8 mouse cellular contexts compared by ENCODE assay signal in genomic region chr6:47835984-47836521, GRCm38 (mm10). TPM values are rescaled to one million over a fixed set of nuclear protein-coding genes. Genes with fewer than 3 reads are reported as not detected.
A peak's percentile ranks its signal among the peaks of the same experiment; 100 is the strongest.
DNase-seq lines count a peak whose midpoint lies in the region; ATAC-seq and TF ChIP-seq lines count a peak whose summit lies in the region.

No protein-coding gene starts in this region.

- no peaks in the 10 kb centered on the region; the same call in 1 of the 2 replicates for H3K36me3 ChIP-seq in heart, embryonic 16.5 days (ENCODE audit: control insufficient read depth, insufficient read depth)
- H3K36me3 ChIP-seq in liver, postnatal 0 days (replicated peaks; ENCODE audit: insufficient read depth, low read length): no peaks in the 10 kb centered on the region
- H3K36me3 ChIP-seq in neural tube, embryonic 12.5 days: peaks cover 8% of the 10 kb centered on the region
- no peaks in the 10 kb centered on the region for H3K36me3 ChIP-seq in stomach, embryonic 16.5 days (ENCODE audit: control insufficient read depth, insufficient read depth, low read length)

- peak overlapping the region; percentile 52 for H3K27ac ChIP-seq in bone marrow macrophage, adult 2 months (ENCODE audit: insufficient read depth, low read depth, low read length)
- H3K27ac ChIP-seq in heart, embryonic 16.5 days (ENCODE audit: low read length): peak overlapping the region; percentile 94
- H3K27ac ChIP-seq in liver, postnatal 0 days (ENCODE audit: low read depth): peak overlapping the region; percentile 94
- H3K27ac ChIP-seq in neural tube, embryonic 12.5 days: peak overlapping the region; percentile 94
- peak overlapping the region; percentile 86 for H3K27ac ChIP-seq in stomach, embryonic 16.5 days (ENCODE audit: low read length)

- no peak for TF ChIP-seq CTCF in bone marrow macrophage, adult 2 months (IDR thresholded peaks at IDR 0.05; ENCODE audit: low read depth, low read length)
- TF ChIP-seq CTCF in liver, postnatal 0 days (IDR thresholded peaks at IDR 0.05; ENCODE audit: low read depth): no peak

- TF ChIP-seq EP300 in liver, postnatal 0 days (IDR thresholded peaks at IDR 0.05; ENCODE audit: low read depth): no peak

- no peaks in the 10 kb centered on the region for H3K27me3 ChIP-seq in heart, embryonic 16.5 days (ENCODE audit: control insufficient read depth, insufficient read depth, low read length)
- H3K27me3 ChIP-seq in liver, postnatal 0 days (ENCODE audit: insufficient read depth, low read length): no peaks in the 10 kb centered on the region
- H3K27me3 ChIP-seq in neural tube, embryonic 12.5 days (replicated peaks): no peaks in the 10 kb centered on the region
- no peaks in the 10 kb centered on the region for H3K27me3 ChIP-seq in stomach, embryonic 16.5 days (ENCODE audit: control insufficient read depth, insufficient read depth, low read length)

- no peaks in the 10 kb centered on the region for H3K9me3 ChIP-seq in heart, embryonic 16.5 days (replicated peaks; ENCODE audit: control insufficient read depth, low read length)
- no peaks in the 10 kb centered on the region for H3K9me3 ChIP-seq in liver, postnatal 0 days (ENCODE audit: low read length)
- H3K9me3 ChIP-seq in neural tube, embryonic 12.5 days: no peaks in the 10 kb centered on the region
- no peaks in the 10 kb centered on the region for H3K9me3 ChIP-seq in stomach, embryonic 16.5 days (replicated peaks; ENCODE audit: control insufficient read depth, low read length)

- under 1% methylated on average over 49 of the region's 49 CpGs for WGBS in heart, embryonic 16.5 days
- 0% methylated on average over 36 of the region's 49 CpGs for WGBS in liver, postnatal 0 days (ENCODE audit: insufficient replicate concordance)
- under 1% methylated on average over 49 of the region's 49 CpGs for WGBS in neural tube, embryonic 12.5 days
- under 1% methylated on average over 49 of the region's 49 CpGs for WGBS in stomach, embryonic 16.5 days

- peak; percentile 44 for ATAC-seq in CD4-positive, CD25-positive, alpha-beta regulatory T cell, adult 4 months
- ATAC-seq in erythroblast, adult 5-6 weeks (replicated peaks; ENCODE audit: low FRiP score, poor library complexity, severe bottlenecking): peak; percentile 72
- ATAC-seq in heart, embryonic 16.5 days (replicated peaks; ENCODE audit: extremely low read depth, insufficient read depth, low FRiP score): peak; percentile 83
- ATAC-seq in liver, postnatal 0 days: peak; percentile 63
- ATAC-seq in neural tube, embryonic 12.5 days (ENCODE audit: low FRiP score, low read depth): peak; percentile 88
- ATAC-seq in stomach, embryonic 16.5 days (ENCODE audit: insufficient read depth, low FRiP score): peak; percentile 78

- DNase-seq in kidney, postnatal 25 days: peak; percentile 63 to 79
- DNase-seq in liver, postnatal 0 days: peak; percentile 68

- no peak for TF ChIP-seq POLR2A in bone marrow macrophage, adult 2 months (IDR thresholded peaks at IDR 0.05; ENCODE audit: borderline replicate concordance, low read depth, low read length)

- H3K9ac ChIP-seq in heart, embryonic 16.5 days (ENCODE audit: low read length): peak overlapping the region; percentile 95
- H3K9ac ChIP-seq in liver, postnatal 0 days (replicated peaks): peak overlapping the region; percentile 96
- peak overlapping the region; percentile 95 for H3K9ac ChIP-seq in neural tube, embryonic 12.5 days
- H3K9ac ChIP-seq in stomach, embryonic 16.5 days (ENCODE audit: low read length): peak overlapping the region; percentile 81

- H3K4me3 ChIP-seq in bone marrow macrophage, adult 2 months (ENCODE audit: insufficient read depth, low read length): peak overlapping the region; percentile 80
- H3K4me3 ChIP-seq in heart, embryonic 16.5 days (ENCODE audit: low read length): peak overlapping the region; percentile 83
- peak overlapping the region; percentile 92 for H3K4me3 ChIP-seq in liver, postnatal 0 days (ENCODE audit: low read depth, low read length)
- peak overlapping the region; percentile 86 for H3K4me3 ChIP-seq in neural tube, embryonic 12.5 days
- peak overlapping the region; percentile 77 for H3K4me3 ChIP-seq in stomach, embryonic 16.5 days (replicated peaks; ENCODE audit: low read length)

- peak overlapping the region; percentile 66 for H3K4me2 ChIP-seq in heart, embryonic 16.5 days (ENCODE audit: low read depth, low read length)
- H3K4me2 ChIP-seq in liver, postnatal 0 days (ENCODE audit: low read depth, low read length): peak overlapping the region; percentile 85
- H3K4me2 ChIP-seq in neural tube, embryonic 12.5 days (replicated peaks): peak overlapping the region; percentile 71
- peak overlapping the region; percentile 77 for H3K4me2 ChIP-seq in stomach, embryonic 16.5 days (ENCODE audit: low read depth, low read length)

- H3K4me1 ChIP-seq in bone marrow macrophage, adult 2 months (ENCODE audit: control insufficient read depth, insufficient read depth, low read length): peaks cover 15% of the 10 kb centered on the region
- H3K4me1 ChIP-seq in heart, embryonic 16.5 days (ENCODE audit: control insufficient read depth, insufficient read depth, low read length): peaks cover 6% of the 10 kb centered on the region
- peaks cover 9% of the 10 kb centered on the region for H3K4me1 ChIP-seq in liver, postnatal 0 days (ENCODE audit: insufficient read depth)
- no peaks in the 10 kb centered on the region for H3K4me1 ChIP-seq in neural tube, embryonic 12.5 days
- peaks cover 8% of the 10 kb centered on the region; the same call in 1 of the 2 replicates for H3K4me1 ChIP-seq in stomach, embryonic 16.5 days (ENCODE audit: control insufficient read depth, insufficient read depth, low read length)

RNA-seq across cellular contexts. Expression of gene Zfp398, which starts 0.6 kb away (rescaled TPM):
- polyA plus RNA-seq in CD4-positive, CD25-positive, alpha-beta regulatory T cell, adult 4 months (2017; shearing (Covaris generic)): 10 to 100 TPM; 13.8 to 14.0 TPM
- 4.7 and 6.4 TPM in 2 replicates for polyA plus RNA-seq in bone marrow macrophage, adult 2 months (2012; ENCODE audit: insufficient read depth, insufficient read length, missing spikeins)
- total RNA-seq in erythroblast, adult 5-6 weeks (2015; ENCODE audit: low replicate concordance): 1.3 and 8.5 TPM in 2 replicates
- total RNA-seq in erythroblast, adult 5-6 weeks (2017; ENCODE audit: low replicate concordance): 3.5 and 4.3 TPM in 2 replicates
- 4.7 and 4.9 TPM in 2 replicates for polyA plus RNA-seq in heart, embryonic 16.5 days (2015; fragmentation: Nextera tagmentation; extraction: Ambion mirVana)
- polyA plus RNA-seq in liver, postnatal 0 days (2015; fragmentation: Nextera tagmentation; extraction: Ambion mirVana): 1.4 and 1.6 TPM in 2 replicates
- 13.4 and 14.5 TPM in 2 replicates for polyA plus RNA-seq in neural tube, embryonic 12.5 days (2016; fragmentation: Nextera tagmentation; extraction: Ambion mirVana)
- polyA plus RNA-seq in stomach, embryonic 16.5 days (2015; fragmentation: Nextera tagmentation; extraction: Ambion mirVana): 8.4 and 8.8 TPM in 2 replicates

RNA-seq across cellular contexts. Expression of gene Zfp786, which starts 5.4 kb away (rescaled TPM):
- not detected for polyA plus RNA-seq in CD4-positive, CD25-positive, alpha-beta regulatory T cell, adult 4 months (2017; shearing (Covaris generic))
- polyA plus RNA-seq in bone marrow macrophage, adult 2 months (2012; ENCODE audit: insufficient read depth, insufficient read length, missing spikeins): 0.33 TPM in 1 of 2 replicates, not detected in the other
- total RNA-seq in erythroblast, adult 5-6 weeks (2015; ENCODE audit: low replicate concordance): not detected in 2 replicates
- 0.28 TPM in 1 of 2 replicates, not detected in the other for total RNA-seq in erythroblast, adult 5-6 weeks (2017; ENCODE audit: low replicate concordance)
- polyA plus RNA-seq in heart, embryonic 16.5 days (2015; fragmentation: Nextera tagmentation; extraction: Ambion mirVana): 1.5 and 1.7 TPM in 2 replicates
- polyA plus RNA-seq in liver, postnatal 0 days (2015; fragmentation: Nextera tagmentation; extraction: Ambion mirVana): 0.28 and 0.51 TPM in 2 replicates
- polyA plus RNA-seq in neural tube, embryonic 12.5 days (2016; fragmentation: Nextera tagmentation; extraction: Ambion mirVana): 12.8 and 14.8 TPM in 2 replicates
- 2.4 and 2.6 TPM in 2 replicates for polyA plus RNA-seq in stomach, embryonic 16.5 days (2015; fragmentation: Nextera tagmentation; extraction: Ambion mirVana)

RNA-seq across cellular contexts. Expression of gene Pdia4, which starts 22.8 kb away (rescaled TPM):
- polyA plus RNA-seq in CD4-positive, CD25-positive, alpha-beta regulatory T cell, adult 4 months (2017; shearing (Covaris generic)): 100 to 1,000 TPM; 161 to 186 TPM
- 64.4 and 79.0 TPM in 2 replicates for polyA plus RNA-seq in bone marrow macrophage, adult 2 months (2012; ENCODE audit: insufficient read depth, insufficient read length, missing spikeins)
- 18.4 and 22.8 TPM in 2 replicates for total RNA-seq in erythroblast, adult 5-6 weeks (2015; ENCODE audit: low replicate concordance)
- total RNA-seq in erythroblast, adult 5-6 weeks (2017; ENCODE audit: low replicate concordance): 33.5 and 45.1 TPM in 2 replicates
- polyA plus RNA-seq in heart, embryonic 16.5 days (2015; fragmentation: Nextera tagmentation; extraction: Ambion mirVana): 139 and 153 TPM in 2 replicates
- polyA plus RNA-seq in liver, postnatal 0 days (2015; fragmentation: Nextera tagmentation; extraction: Ambion mirVana): 101 and 116 TPM in 2 replicates
- polyA plus RNA-seq in neural tube, embryonic 12.5 days (2016; fragmentation: Nextera tagmentation; extraction: Ambion mirVana): 196 and 221 TPM in 2 replicates
- polyA plus RNA-seq in stomach, embryonic 16.5 days (2015; fragmentation: Nextera tagmentation; extraction: Ambion mirVana): 283 and 314 TPM in 2 replicates

RNA-seq across cellular contexts. Expression of gene Zfp282, which starts 41.0 kb away (rescaled TPM):
- polyA plus RNA-seq in CD4-positive, CD25-positive, alpha-beta regulatory T cell, adult 4 months (2017; shearing (Covaris generic)): 1 to 10 TPM; 2.5 to 3.2 TPM
- polyA plus RNA-seq in bone marrow macrophage, adult 2 months (2012; ENCODE audit: insufficient read depth, insufficient read length, missing spikeins): 6.6 and 7.0 TPM in 2 replicates
- 0.38 and 0.63 TPM in 2 replicates for total RNA-seq in erythroblast, adult 5-6 weeks (2015; ENCODE audit: low replicate concordance)
- 1.2 and 1.3 TPM in 2 replicates for total RNA-seq in erythroblast, adult 5-6 weeks (2017; ENCODE audit: low replicate concordance)
- 9.3 and 9.5 TPM in 2 replicates for polyA plus RNA-seq in heart, embryonic 16.5 days (2015; fragmentation: Nextera tagmentation; extraction: Ambion mirVana)
- 2.0 and 2.4 TPM in 2 replicates for polyA plus RNA-seq in liver, postnatal 0 days (2015; fragmentation: Nextera tagmentation; extraction: Ambion mirVana)
- polyA plus RNA-seq in neural tube, embryonic 12.5 days (2016; fragmentation: Nextera tagmentation; extraction: Ambion mirVana): 26.8 and 27.0 TPM in 2 replicates
- 11.2 and 11.7 TPM in 2 replicates for polyA plus RNA-seq in stomach, embryonic 16.5 days (2015; fragmentation: Nextera tagmentation; extraction: Ambion mirVana)

Comparison
In these comparisons a context has a peak if more than half of its experiments do, and no peak if none do; other contexts are left out.
1. Peak in every context shown above with its lines: DNase-seq, ATAC-seq, H3K4me3 ChIP-seq and H3K27ac ChIP-seq.